Mouse (Mus musculus): Measurements from ENCODE around the gene Fbxw21. TPM values are rescaled to one million over a fixed set of nuclear protein-coding genes. Genes with fewer than 3 reads are reported as not detected.

Fbxw21 gene
- polyA plus RNA-seq, 1 experiment: not detected

GRCm38 (mm10) chr9:109093786-109094552 lies 67.9 kb downstream of the Fbxw21 start:
- no peaks in the 10 kb centered on the region for H3K36me3 ChIP-seq (ENCODE audit: control insufficient read depth, insufficient read depth, low read length)
- H3K4me3 ChIP-seq (ENCODE audit: insufficient read depth, low read depth, low read length): peak overlapping the region; percentile 83; the same call in 1 of the 2 replicates
- DNase-seq: peak; percentile 82
- no peaks in the 10 kb centered on the region for H3K27me3 ChIP-seq (replicated peaks; ENCODE audit: control insufficient read depth, insufficient read depth, low read length)
- 12% methylated on average over 11 of the region's 11 CpGs for WGBS
- H3K27ac ChIP-seq (ENCODE audit: insufficient read depth, low read depth, low read length): peak overlapping the region; percentile 83
- peaks cover 21% of the 10 kb centered on the region for H3K4me1 ChIP-seq (ENCODE audit: control insufficient read depth, insufficient read depth, low read length)
- no peak for TF ChIP-seq POLR2A (IDR thresholded peaks at IDR 0.05; ENCODE audit: low read depth, low read length)
- TF ChIP-seq CTCF (conservative IDR thresholded peaks at IDR 0.05; ENCODE audit: insufficient read depth, insufficient read length, low read depth, low read length): no peak

DNA sequence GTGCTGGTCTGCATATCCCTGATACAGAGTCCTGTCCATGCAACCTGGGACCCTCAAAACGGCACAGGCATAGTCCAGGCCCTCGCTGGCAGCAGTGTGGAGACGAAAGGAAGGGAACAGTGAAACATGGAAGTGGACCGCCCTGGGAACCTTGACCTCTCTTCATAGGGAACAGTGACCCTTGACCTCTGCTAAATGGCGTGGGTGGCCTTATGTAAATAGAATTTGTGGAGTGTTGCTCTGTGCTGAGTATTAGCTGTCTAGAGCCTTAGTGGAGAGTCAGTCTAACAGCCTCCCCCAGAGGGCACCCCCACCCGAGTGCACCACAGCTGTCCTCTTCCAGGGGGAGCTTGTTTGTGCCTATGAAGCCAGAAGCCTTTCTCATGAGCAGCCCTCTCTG lies 69.0 kb downstream of the Fbxw21 start:
- Histone ChIP-seq H3K4me1 (ENCODE audit: control insufficient read depth, insufficient read depth, low read length) (peaks cover 16% of the 10 kb centered on the region), H3K27ac (ENCODE audit: insufficient read depth, low read depth, low read length) (no peak overlapping the region), H3K4me3 (ENCODE audit: insufficient read depth, low read depth, low read length) (no peak overlapping the region), H3K27me3 (replicated peaks; ENCODE audit: control insufficient read depth, insufficient read depth, low read length) (no peaks in the 10 kb centered on the region), H3K36me3 (ENCODE audit: control insufficient read depth, insufficient read depth, low read length) (no peaks in the 10 kb centered on the region)
- no peak for TF ChIP-seq CTCF (conservative IDR thresholded peaks at IDR 0.05; ENCODE audit: insufficient read depth, insufficient read length, low read depth, low read length)
- TF ChIP-seq POLR2A (IDR thresholded peaks at IDR 0.05; ENCODE audit: low read depth, low read length): no peak
- 51% methylated on average over 6 of the region's 6 CpGs for WGBS
- DNase-seq: peak; percentile 67

GRCm38 (mm10) chr9:109091802-109092201 lies 70.0 kb downstream of the Fbxw21 start:
- Histone ChIP-seq H3K4me1 (ENCODE audit: control insufficient read depth, insufficient read depth, low read length) (peaks cover 16% of the 10 kb centered on the region), H3K4me3 (ENCODE audit: insufficient read depth, low read depth, low read length) (no peak overlapping the region), H3K27me3 (replicated peaks; ENCODE audit: control insufficient read depth, insufficient read depth, low read length) (no peaks in the 10 kb centered on the region), H3K36me3 (ENCODE audit: control insufficient read depth, insufficient read depth, low read length) (no peaks in the 10 kb centered on the region), H3K27ac (ENCODE audit: insufficient read depth, low read depth, low read length) (no peak overlapping the region)
- DNase-seq: no peak
- 81% methylated on average over 8 of the region's 8 CpGs for WGBS
- TF ChIP-seq CTCF (conservative IDR thresholded peaks at IDR 0.05; ENCODE audit: insufficient read depth, insufficient read length, low read depth, low read length) (no peak), POLR2A (IDR thresholded peaks at IDR 0.05; ENCODE audit: low read depth, low read length) (no peak)

- DNase-seq: no peak
- H3K36me3 ChIP-seq (ENCODE audit: control insufficient read depth, insufficient read depth, low read length): no peaks in the 10 kb centered on the region
- peaks cover 16% of the 10 kb centered on the region for H3K4me1 ChIP-seq (ENCODE audit: control insufficient read depth, insufficient read depth, low read length)
- H3K27me3 ChIP-seq (replicated peaks; ENCODE audit: control insufficient read depth, insufficient read depth, low read length): no peaks in the 10 kb centered on the region
- H3K27ac ChIP-seq (ENCODE audit: insufficient read depth, low read depth, low read length): no peak overlapping the region
- H3K4me3 ChIP-seq (ENCODE audit: insufficient read depth, low read depth, low read length): no peak overlapping the region
- TF ChIP-seq POLR2A (IDR thresholded peaks at IDR 0.05; ENCODE audit: low read depth, low read length) (no peak), CTCF (conservative IDR thresholded peaks at IDR 0.05; ENCODE audit: insufficient read depth, insufficient read length, low read depth, low read length) (no peak)
- WGBS: 52% methylated on average over 15 of the region's 15 CpGs
Measured at GRCm38 (mm10) chr9:109090446-109090845, 71.4 kb downstream of the Fbxw21 start.

Other genes starting within 250 kb of the Fbxw21 start
- gene Tmem89, start 247.4 kb downstream of the Fbxw21 start, polyA plus RNA-seq (2012; rRNA removed): 0.08 TPM in 1 of 2 replicates, not detected in the other
- 1,190 and 1,260 TPM in 2 replicates for gene Uqcrc1, start 225.4 kb downstream of the Fbxw21 start, polyA plus RNA-seq (2012; rRNA removed)
- gene Col7a1, start 208.5 kb downstream of the Fbxw21 start, polyA plus RNA-seq (2012; rRNA removed): 1.8 and 2.3 TPM in 2 replicates
- gene Ucn2, start 176.0 kb downstream of the Fbxw21 start, polyA plus RNA-seq (2012; rRNA removed): 0.11 and 0.18 TPM in 2 replicates
- gene Pfkfb4, start 170.3 kb downstream of the Fbxw21 start, polyA plus RNA-seq (2012; rRNA removed): 10.6 and 11.3 TPM in 2 replicates
- 467 and 688 TPM in 2 replicates for gene Shisa5, start 123.5 kb downstream of the Fbxw21 start, polyA plus RNA-seq (2012; rRNA removed)
- 45.2 and 46.7 TPM in 2 replicates for gene Trex1, start 102.3 kb downstream of the Fbxw21 start, polyA plus RNA-seq (2012; rRNA removed)
- gene Atrip, start 87.9 kb downstream of the Fbxw21 start, polyA plus RNA-seq (2012; rRNA removed): 20.2 and 20.9 TPM in 2 replicates
- 11.4 and 11.7 TPM in 2 replicates for gene Ccdc51, start 79.5 kb downstream of the Fbxw21 start, polyA plus RNA-seq (2012; rRNA removed)
- 42.4 and 80.7 TPM in 2 replicates for gene Tma7, start 79.5 kb downstream of the Fbxw21 start, polyA plus RNA-seq (2012; rRNA removed)
- 16.7 and 21.7 TPM in 2 replicates for gene Plxnb1, start 66.7 kb downstream of the Fbxw21 start, polyA plus RNA-seq (2012; rRNA removed)
- gene Fbxw13, start 33.9 kb upstream of the Fbxw21 start, polyA plus RNA-seq (2012; rRNA removed): not detected in 2 replicates
- gene Fbxw20, start 72.7 kb upstream of the Fbxw21 start, polyA plus RNA-seq (2012; rRNA removed): not detected in 2 replicates
- not detected in 2 replicates for gene Fbxw14, start 125.6 kb upstream of the Fbxw21 start, polyA plus RNA-seq (2012; rRNA removed)
- not detected in 2 replicates for gene Fbxw28, start 177.6 kb upstream of the Fbxw21 start, polyA plus RNA-seq (2012; rRNA removed)
- gene Fbxw22, start 242.3 kb upstream of the Fbxw21 start, polyA plus RNA-seq (2012; rRNA removed): not detected in 2 replicates